Mouse (Mus musculus): ENCODE measurements around the gene Clpb. TPM values are rescaled to one million over a fixed set of nuclear protein-coding genes. Genes with fewer than 3 reads are reported as not detected.

Gene Clpb
- total RNA-seq, 2 experiments from 2014 or later, result 59.7 to 62.6 TPM

- intact Hi-C loops (cut with DNase I), result no loop called here
- DNase-seq (ENCODE audit: low spot score), result no peak
Observed at GRCm38 (mm10) chr7:101671601-101672280, 8.3 kb downstream of the Clpb start.

GRCm38 (mm10) chr7:101673497-101673896, 10.1 kb downstream of the Clpb start:
- intact Hi-C loops (cut with DNase I), result no loop called here
- DNase-seq (ENCODE audit: low spot score), result no peak

GRCm38 (mm10) chr7:101676033-101676761, 12.8 kb downstream of the Clpb start:
- no peak for DNase-seq (ENCODE audit: low spot score)
- intact Hi-C loops (cut with DNase I), result loop anchor here (5.0 kb wide), 2 partner anchors 161 to 216 kb away; partner anchors contain the start of gene Inppl1

GRCm38 (mm10) chr7:101676762-101677308, 13.4 kb downstream of the Clpb start:
- intact Hi-C loops (cut with DNase I), result loop anchor here (5.0 kb wide), 2 partner anchors 160 to 215 kb away; partner anchors contain the start of gene Inppl1
- no peak for DNase-seq (ENCODE audit: low spot score)

GRCm38 (mm10) chr7:101679591-101679990, 16.2 kb downstream of the Clpb start:
- DNase-seq (ENCODE audit: low spot score), result peak; percentile 57
- intact Hi-C loops (cut with DNase I), result loop anchor here (5.0 kb wide), 2 partner anchors 158 to 213 kb away; partner anchors contain the start of gene Inppl1

GRCm38 (mm10) chr7:101680961-101681360, 17.5 kb downstream of the Clpb start:
- no peak for DNase-seq (ENCODE audit: low spot score)
- intact Hi-C loops (cut with DNase I), result no loop called here

GRCm38 (mm10) chr7:101681565-101682071, 18.2 kb downstream of the Clpb start:
- intact Hi-C loops (cut with DNase I), result no loop called here
- DNase-seq (ENCODE audit: low spot score), result no peak

GRCm38 (mm10) chr7:101682886-101683285, 19.5 kb downstream of the Clpb start:
- no peak for DNase-seq (ENCODE audit: low spot score)
- intact Hi-C loops (cut with DNase I), result no loop called here

- no peak for DNase-seq (ENCODE audit: low spot score)
- intact Hi-C loops (cut with DNase I), result no loop called here
Observed at GRCm38 (mm10) chr7:101683976-101684630, 20.7 kb downstream of the Clpb start.

- intact Hi-C loops (cut with DNase I), result loop anchor here (5.0 kb wide), 1 partner anchor 48 kb away; no protein-coding TSS in a partner anchor
- DNase-seq (ENCODE audit: low spot score), result no peak
Observed at GRCm38 (mm10) chr7:101684671-101685070, 21.2 kb downstream of the Clpb start.

- intact Hi-C loops (cut with DNase I), result loop anchor here (5.0 kb wide), 1 partner anchor 45 kb away; no protein-coding TSS in a partner anchor
- no peak for DNase-seq (ENCODE audit: low spot score)
Observed at GRCm38 (mm10) chr7:101687144-101687543, 23.7 kb downstream of the Clpb start.

GRCm38 (mm10) chr7:101690471-101690870, 27.0 kb downstream of the Clpb start:
- no peak for DNase-seq (ENCODE audit: low spot score)
- intact Hi-C loops (cut with DNase I), result no loop called here

- intact Hi-C loops (cut with DNase I), result no loop called here
- DNase-seq (ENCODE audit: low spot score), result no peak
Observed at GRCm38 (mm10) chr7:101691863-101692262, 28.4 kb downstream of the Clpb start.

- intact Hi-C loops (cut with DNase I), result no loop called here
Observed at GRCm38 (mm10) chr7:101692446-101692845, 29.0 kb downstream of the Clpb start.

GRCm38 (mm10) chr7:101695483-101695882, 32.0 kb downstream of the Clpb start:
- intact Hi-C loops (cut with DNase I), result no loop called here
- no peak for DNase-seq (ENCODE audit: low spot score)

More at GRCm38 (mm10) chr7:101692446-101692845, 29.0 kb downstream of the Clpb start:
- no peak for DNase-seq (ENCODE audit: low spot score)

- DNase-seq (ENCODE audit: low spot score), result no peak
- intact Hi-C loops (cut with DNase I), result no loop called here
Observed at GRCm38 (mm10) chr7:101696931-101697723, 33.7 kb downstream of the Clpb start.

GRCm38 (mm10) chr7:101700296-101700695, 36.9 kb downstream of the Clpb start:
- no peak for DNase-seq (ENCODE audit: low spot score)
- intact Hi-C loops (cut with DNase I), result no loop called here

GRCm38 (mm10) chr7:101702706-101703105, 39.3 kb downstream of the Clpb start:
- intact Hi-C loops (cut with DNase I), result no loop called here
- DNase-seq (ENCODE audit: low spot score), result no peak

- intact Hi-C loops (cut with DNase I), result no loop called here
- no peak for DNase-seq (ENCODE audit: low spot score)
Observed at GRCm38 (mm10) chr7:101709586-101709985, 46.2 kb downstream of the Clpb start.

All from heart, postnatal 25 days (tissue).